Mouse (Mus musculus) kidney, postnatal 0 days (tissue): ENCODE measurements around the gene E130308A19Rik. TPM values are rescaled to one million over a fixed set of nuclear protein-coding genes. Genes with fewer than 3 reads are reported as not detected.

Experiments used
- ATAC-seq: fragments of 200-750 bp; cut with Nextera tagmentation; replicated peaks from 2 replicates; pipeline ENCODE4 v1.8.0; 2017; ENCODE audit warnings: low read depth, moderate number of reproducible peaks, moderate TSS enrichment, moderate library complexity; ENCODE audit not compliant: low FRiP score
- DNase-seq: peaks from one replicate; pipeline ENCODE4 v3.0.0-alpha.2; 2016; ENCODE audit warnings: low spot score
- H3K27ac ChIP-seq: fragments of 300-500 bp; sonication (generic); 2 replicates; pipeline ENCODE4 v1.5.1; 2014; ENCODE audit warnings: mild to moderate bottlenecking
- H3K27me3 ChIP-seq: fragments of 300-500 bp; sonication (generic); 2 replicates; pipeline ENCODE4 v1.6.1; 2014; ENCODE audit warnings: low read length, mixed read lengths; ENCODE audit not compliant: insufficient read depth
- H3K36me3 ChIP-seq: fragments of 300-500 bp; sonication (generic); 2 replicates; pipeline ENCODE4 v1.6.1; 2014; ENCODE audit warnings: low read length, mixed read lengths; ENCODE audit not compliant: insufficient read depth
- H3K4me1 ChIP-seq: fragments of 300-500 bp; sonication (generic); replicated peaks from 2 replicates; pipeline ENCODE4 v1.6.1; 2014; ENCODE audit warnings: antibody characterized with exemption, low read length, mixed read lengths; ENCODE audit not compliant: insufficient read depth
- H3K4me2 ChIP-seq: fragments of 300-500 bp; sonication (generic); 2 replicates; pipeline ENCODE4 v1.6.1; 2014; ENCODE audit warnings: mild to moderate bottlenecking, low read length, moderate library complexity, mixed read lengths
- H3K4me3 ChIP-seq: fragments of 300-500 bp; sonication (generic); replicated peaks from 2 replicates; pipeline ENCODE4 v1.5.1; 2014; ENCODE audit warnings: low read depth, low read length
- H3K9ac ChIP-seq: fragments of 300-500 bp; sonication (generic); 2 replicates; pipeline ENCODE4 v1.6.1; 2014; ENCODE audit warnings: low read depth, low read length
- H3K9me3 ChIP-seq: fragments of 300-500 bp; sonication (generic); replicated peaks from 2 replicates; pipeline ENCODE4 v1.6.1; 2016; ENCODE audit warnings: low read length, inconsistent platforms, mixed read lengths
- CTCF ChIP-seq: IDR thresholded peaks from 2 replicates; pipeline ENCODE4 v1.5.1; 2016; ENCODE audit warnings: antibody characterized with exemption, low read depth, mild to moderate bottlenecking, moderate library complexity
- WGBS: fragments of 180-500 bp; shearing (Covaris S2); extraction: QIAGEN DNeasy Blood & Tissue Kit; methylation state at CpG from one replicate; pipeline ENCODE4 v1.1.7; 2014; 5-methylcytosine and 5-hydroxymethylcytosine counted together
- polyA plus RNA-seq: library from polyadenylated mRNA; unstranded; fragments of >200 nt; fragmentation: Nextera tagmentation; extraction: Ambion mirVana; gene quantifications from 2 replicates; pipeline ENCODE4 v1.2.1, GENCODE M21; 2015

Gene E130308A19Rik
- polyA plus RNA-seq, 1 experiment from 2014 or later, result 29.0 TPM

DNA sequence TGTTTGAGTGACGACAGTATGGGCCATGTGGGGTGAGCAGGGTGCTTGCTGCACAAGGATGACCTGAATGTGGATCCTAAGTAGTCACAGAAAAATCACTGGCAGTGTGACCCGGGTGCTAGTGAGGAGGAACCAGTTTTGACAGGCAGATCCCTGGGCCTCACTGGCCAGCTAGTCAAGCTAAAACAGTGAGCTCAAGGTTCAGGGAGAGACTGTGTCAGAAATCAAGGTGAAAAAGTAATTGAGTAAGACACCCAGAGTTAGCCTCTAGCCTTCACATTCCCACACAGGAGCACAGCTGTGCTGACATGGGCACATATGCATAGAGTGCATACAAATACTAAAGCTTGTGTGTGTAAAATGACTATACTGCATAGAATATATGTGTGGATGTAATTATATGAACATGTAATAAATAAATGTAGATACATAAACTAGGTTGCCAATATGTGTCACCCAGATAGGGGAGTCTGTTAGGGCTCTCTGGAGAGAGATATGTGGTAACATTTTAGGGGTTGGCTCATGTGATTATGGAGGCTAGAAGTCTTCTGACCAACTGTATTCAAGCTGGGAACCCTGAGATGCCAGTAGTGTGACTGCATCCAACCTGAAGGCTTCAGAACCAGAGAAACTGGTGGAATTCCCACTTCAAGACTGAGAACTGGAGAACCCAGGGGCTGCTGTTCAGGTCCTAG is 47.6 kb downstream of the E130308A19Rik start:
- 75% methylated on average over 2 of the region's 2 CpGs for WGBS
- ATAC-seq (no peak), DNase-seq (no peak)
- no peak overlapping the region for H3K9ac ChIP-seq
- no peaks in the 10 kb centered on the region for H3K27me3 ChIP-seq
- H3K9me3 ChIP-seq, result no peaks in the 10 kb centered on the region
- 0 out of 2 replicates have a peak, but pooled peaks cover 2% of the 10 kb centered on the region for H3K4me1 ChIP-seq
- H3K4me2 ChIP-seq, result no peak overlapping the region
- no peaks in the 10 kb centered on the region for H3K36me3 ChIP-seq
- no peak for TF ChIP-seq CTCF
- no peak overlapping the region for H3K4me3 ChIP-seq
- no peak overlapping the region for H3K27ac ChIP-seq

DNA sequence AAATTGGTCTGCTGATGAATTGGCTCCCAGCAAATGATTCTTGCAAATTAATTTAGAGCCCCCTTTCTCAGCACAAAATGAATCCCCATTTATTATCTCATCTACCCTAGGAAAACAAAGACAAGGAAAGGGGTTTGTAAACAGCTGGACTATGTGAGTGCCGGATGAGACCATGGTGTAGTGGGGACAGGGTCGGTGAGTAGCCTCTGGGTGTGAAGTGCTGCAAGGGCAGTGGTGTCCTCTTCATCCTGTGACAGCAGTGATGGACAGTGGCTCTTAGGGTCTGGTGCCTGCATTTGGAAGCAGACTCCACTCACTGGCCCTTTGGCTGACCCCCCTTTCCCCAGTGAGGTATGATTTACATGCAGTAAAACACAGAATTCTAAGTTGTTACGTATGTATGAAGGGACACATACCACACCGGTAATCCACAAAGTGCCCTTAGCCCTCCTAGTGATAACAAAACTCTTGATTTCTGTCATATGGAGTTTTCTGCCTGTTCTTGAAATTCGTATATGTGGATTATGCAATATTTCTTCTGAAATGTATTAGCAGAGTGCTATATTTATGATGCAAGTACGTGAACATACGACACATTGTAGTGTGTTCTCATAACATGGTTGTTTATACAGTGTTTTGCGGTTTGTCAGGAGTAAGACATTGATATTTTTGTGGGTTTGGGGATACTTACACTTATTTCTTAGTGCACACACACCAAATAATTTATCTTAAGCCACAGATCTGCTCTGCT is 49.1 kb downstream of the E130308A19Rik start:
- 57% methylated on average over 8 of the region's 8 CpGs for WGBS
- ATAC-seq (no peak), DNase-seq (no peak)
- TF ChIP-seq CTCF, result no peak
- H3K9ac ChIP-seq, result no peak overlapping the region
- no peak overlapping the region for H3K27ac ChIP-seq
- no peaks in the 10 kb centered on the region for H3K27me3 ChIP-seq
- no peaks in the 10 kb centered on the region for H3K9me3 ChIP-seq
- no peak overlapping the region for H3K4me2 ChIP-seq
- no peaks in the 10 kb centered on the region for H3K36me3 ChIP-seq
- no peak overlapping the region for H3K4me3 ChIP-seq
- 0 out of 2 replicates have a peak, but pooled peaks cover 2% of the 10 kb centered on the region for H3K4me1 ChIP-seq

DNA sequence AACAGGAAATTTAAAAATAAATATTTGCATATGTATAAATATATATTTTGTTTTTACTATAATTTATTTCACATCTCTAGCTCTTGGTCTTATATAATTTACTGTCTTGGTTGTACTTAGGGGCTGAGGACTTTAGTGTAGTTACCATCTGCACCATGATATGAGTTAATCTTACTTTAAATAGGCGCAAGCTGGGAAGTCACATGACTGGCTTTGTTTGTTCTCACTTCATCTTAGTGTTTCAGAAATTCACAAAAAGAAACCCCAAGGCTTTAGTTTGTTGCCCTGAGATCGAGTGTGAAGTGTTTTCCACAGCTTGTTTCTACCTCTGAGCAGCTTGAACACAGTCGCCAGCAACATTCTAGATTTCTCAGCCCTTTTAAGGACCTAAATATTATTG is 49.7 kb downstream of the E130308A19Rik start:
- Histone ChIP-seq H3K36me3 (no peaks in the 10 kb centered on the region), H3K4me3 (no peak overlapping the region), H3K4me2 (no peak overlapping the region), H3K9ac (no peak overlapping the region), H3K27ac (no peak overlapping the region), H3K4me1 (0 out of 2 replicates have a peak, but pooled peaks cover 2% of the 10 kb centered on the region), H3K27me3 (no peaks in the 10 kb centered on the region), H3K9me3 (no peaks in the 10 kb centered on the region)
- DNase-seq (peak; percentile 21), ATAC-seq (no peak)
- 69% methylated on average over 3 of the region's 3 CpGs for WGBS
- TF ChIP-seq CTCF, result no peak

DNA sequence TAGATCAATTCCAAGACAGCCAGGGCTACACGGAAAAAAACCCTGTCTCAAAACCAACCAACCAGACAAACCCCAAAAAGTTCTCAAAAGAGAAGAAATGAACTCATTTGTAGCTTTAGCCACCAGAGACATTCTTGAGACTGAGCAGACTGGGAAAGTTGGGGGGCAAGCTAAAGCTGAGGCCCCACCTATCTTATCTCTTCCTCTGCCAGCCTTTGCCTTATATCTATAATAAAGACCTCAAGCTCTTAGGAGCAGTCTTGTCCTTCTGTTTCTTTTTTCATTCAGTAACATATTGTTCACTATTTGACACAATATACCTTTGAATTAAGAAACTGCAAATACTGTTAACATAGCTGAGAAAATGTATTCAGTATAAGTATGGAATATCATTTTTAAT is 55.4 kb downstream of the E130308A19Rik start:
- Histone ChIP-seq H3K4me3 (no peak overlapping the region), H3K9me3 (no peaks in the 10 kb centered on the region), H3K4me1 (0 out of 2 replicates have a peak, but pooled peaks cover 6% of the 10 kb centered on the region), H3K9ac (no peak overlapping the region), H3K27me3 (no peaks in the 10 kb centered on the region), H3K4me2 (no peak overlapping the region), H3K27ac (no peak overlapping the region), H3K36me3 (no peaks in the 10 kb centered on the region)
- WGBS, result 67% methylated on average over 1 of the region's 1 CpGs
- ATAC-seq (no peak), DNase-seq (no peak)
- no peak for TF ChIP-seq CTCF

DNA sequence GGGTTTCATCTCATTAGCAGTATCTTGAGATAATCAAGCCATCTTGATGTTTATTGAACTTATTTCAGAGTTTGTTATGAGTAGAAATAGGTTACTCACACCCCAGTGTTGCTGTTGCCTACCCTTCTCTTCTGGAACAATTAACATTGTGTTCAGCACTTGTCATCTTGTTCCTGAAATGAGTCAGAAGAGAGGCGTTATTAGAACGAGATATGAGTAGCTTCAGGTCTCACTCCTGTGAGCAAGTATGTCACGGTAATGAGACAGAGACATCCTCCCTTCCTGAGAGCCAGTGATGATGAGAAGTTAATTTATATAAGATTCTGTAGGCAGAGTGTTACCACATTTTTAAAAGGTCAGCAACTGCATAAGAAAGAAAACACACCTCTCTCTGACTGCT is 56.5 kb downstream of the E130308A19Rik start:
- TF ChIP-seq CTCF, result no peak
- no peak overlapping the region for H3K9ac ChIP-seq
- 0 out of 2 replicates have a peak overlapping the region, but pooled peaks have one; percentile 34 for H3K27ac ChIP-seq
- 24% methylated on average over 3 of the region's 3 CpGs for WGBS
- H3K4me2 ChIP-seq, result no peak overlapping the region
- H3K27me3 ChIP-seq, result no peaks in the 10 kb centered on the region
- no peaks in the 10 kb centered on the region for H3K9me3 ChIP-seq
- no peak overlapping the region for H3K4me3 ChIP-seq
- DNase-seq, result no peak
- H3K4me1 ChIP-seq, result 0 out of 2 replicates have a peak, but pooled peaks cover 6% of the 10 kb centered on the region
- no peaks in the 10 kb centered on the region for H3K36me3 ChIP-seq
- no peak for ATAC-seq

DNA sequence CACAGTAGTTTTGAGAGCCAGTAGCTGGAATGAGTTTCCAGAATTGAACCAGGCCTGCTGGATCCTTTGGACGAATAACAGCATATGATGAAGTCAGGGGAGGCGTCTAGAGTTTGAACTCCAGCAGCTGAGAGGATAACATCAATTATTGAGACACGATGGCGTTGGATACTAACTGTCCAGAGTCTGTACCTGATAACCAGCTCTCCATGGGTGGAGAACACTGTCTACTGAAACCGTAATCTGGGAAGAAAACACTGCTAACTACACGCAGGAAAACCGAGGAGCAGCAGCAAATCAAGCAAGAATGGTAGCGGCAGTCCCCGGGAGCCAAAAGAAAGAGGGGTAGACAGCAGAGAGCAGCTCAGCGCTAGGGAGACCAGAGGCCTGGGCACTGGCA is 56.9 kb downstream of the E130308A19Rik start:
- DNase-seq, result no peak
- H3K27me3 ChIP-seq, result no peaks in the 10 kb centered on the region
- H3K4me1 ChIP-seq, result 0 out of 2 replicates have a peak, but pooled peaks cover 6% of the 10 kb centered on the region
- H3K36me3 ChIP-seq, result no peaks in the 10 kb centered on the region
- H3K9me3 ChIP-seq, result no peaks in the 10 kb centered on the region
- no peak for ATAC-seq
- peak overlapping the region; percentile 34; the same call in 1 of the 2 replicates for H3K27ac ChIP-seq
- 52% methylated on average over 10 of the region's 10 CpGs for WGBS
- no peak for TF ChIP-seq CTCF
- H3K4me2 ChIP-seq, result no peak overlapping the region
- H3K4me3 ChIP-seq, result no peak overlapping the region
- H3K9ac ChIP-seq, result no peak overlapping the region
